Mouse (Mus musculus): ENCODE measurements around the gene Nkiras2.
A peak's percentile ranks its signal among the peaks of the same experiment; 100 is the strongest.
"Not testable (repeated sequence)": the region's sequence is repeated elsewhere in the genome, so short reads cannot be mapped to it uniquely, and the experiment has no call there.

The Nkiras2 gene

DNA sequence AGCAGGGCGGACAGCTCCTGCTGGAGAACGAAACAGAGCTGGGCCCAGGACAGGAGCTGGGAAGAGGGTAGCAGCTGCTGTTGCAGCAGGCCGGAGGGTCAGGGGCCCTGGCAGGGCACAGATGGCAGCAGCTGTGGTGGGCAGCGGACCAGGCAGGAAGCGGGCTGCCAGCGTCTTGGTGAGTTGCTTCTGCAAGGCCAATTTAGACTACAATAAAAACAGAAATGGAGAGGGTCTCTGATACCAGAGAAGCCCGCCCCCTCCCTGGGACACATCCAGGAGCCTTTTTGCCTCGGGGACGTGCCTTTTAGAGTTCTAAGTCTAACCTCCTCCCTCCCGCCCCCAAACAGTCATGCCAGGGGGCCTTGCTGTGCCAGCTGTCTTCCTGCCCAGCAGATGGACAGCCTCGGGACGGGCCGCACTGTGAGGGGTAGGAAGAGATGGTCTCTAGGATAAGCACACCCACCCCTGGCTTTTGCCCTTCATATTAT, 9.9 kb downstream of the Nkiras2 start:
- DNase-seq (ENCODE audit: low spot score in 2 of 2), result no peak

DNA sequence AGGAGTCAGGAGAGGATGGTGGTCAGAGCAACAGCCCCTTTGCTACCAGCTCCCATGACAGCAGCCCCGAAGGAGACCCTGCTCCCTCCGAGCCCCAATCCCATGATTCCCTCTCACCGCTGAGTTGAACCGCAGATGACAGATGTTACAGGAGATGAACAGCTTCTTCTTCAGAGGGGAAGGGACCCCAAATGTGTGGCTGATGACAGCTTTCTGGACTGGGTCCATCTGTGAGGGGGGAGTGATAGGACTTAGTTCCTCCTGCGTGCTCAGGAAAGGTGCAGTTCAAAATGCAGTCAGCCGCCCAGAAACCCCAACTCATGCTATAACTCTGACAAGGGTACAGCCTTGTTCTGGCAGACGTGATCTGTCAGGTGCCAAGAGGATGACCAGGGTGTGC, 15.5 kb downstream of the Nkiras2 start:
- DNase-seq (ENCODE audit: low spot score in 2 of 2), result no peak

GRCm38 (mm10) chr11:100640159-100640906, 21.3 kb downstream of the Nkiras2 start:
- DNase-seq (ENCODE audit: low spot score in 2 of 2), result peak; percentile 25 to 41

DNA sequence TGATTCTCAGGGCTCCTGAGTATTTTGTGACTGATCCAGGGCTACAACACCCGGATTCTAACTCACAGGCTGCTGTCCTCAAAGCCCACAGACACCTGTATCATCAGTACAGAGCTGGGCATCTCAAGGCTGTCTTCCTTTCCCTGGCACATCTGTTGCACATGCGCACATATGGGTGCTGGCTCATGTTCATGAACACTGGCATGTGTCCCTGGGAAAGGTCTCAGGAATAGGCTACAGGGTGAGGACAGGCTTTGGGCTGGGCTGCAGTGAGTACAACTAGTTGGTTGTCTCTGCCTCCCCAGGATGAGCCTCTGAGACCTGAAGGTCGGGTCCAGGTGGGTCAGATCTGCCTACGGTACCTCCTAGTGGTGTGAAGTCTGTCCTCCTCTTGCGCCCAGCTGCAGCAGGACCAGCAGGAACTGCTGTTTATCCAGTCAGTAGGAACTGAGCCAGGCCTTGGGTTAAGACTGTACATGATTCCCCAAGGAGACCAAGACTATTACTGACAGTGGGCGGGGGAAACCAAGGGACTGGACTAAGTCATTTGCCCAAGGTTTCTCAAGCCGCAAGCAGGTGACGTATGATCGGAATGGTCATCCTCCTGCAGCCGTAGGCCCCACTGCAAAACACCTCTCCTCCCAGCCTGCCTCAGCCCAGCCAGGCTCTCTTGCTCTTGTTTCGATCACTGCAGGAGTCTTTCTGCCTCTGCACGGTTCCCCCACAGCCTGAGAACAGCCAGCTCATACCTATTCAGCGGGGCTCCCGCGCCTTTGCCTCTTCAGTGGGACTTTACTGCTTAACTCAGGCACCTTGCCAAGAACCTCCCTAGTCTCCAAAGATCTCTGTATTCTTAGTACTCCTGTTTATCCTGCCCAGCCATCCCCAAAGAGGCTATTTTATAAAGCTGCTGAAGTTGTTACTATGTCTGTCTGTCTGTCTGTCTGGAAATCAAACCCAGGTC, 24.9 kb downstream of the Nkiras2 start:
- DNase-seq (ENCODE audit: low spot score in 2 of 2), result peak in 1 of 2 experiments; percentile 33

DNA sequence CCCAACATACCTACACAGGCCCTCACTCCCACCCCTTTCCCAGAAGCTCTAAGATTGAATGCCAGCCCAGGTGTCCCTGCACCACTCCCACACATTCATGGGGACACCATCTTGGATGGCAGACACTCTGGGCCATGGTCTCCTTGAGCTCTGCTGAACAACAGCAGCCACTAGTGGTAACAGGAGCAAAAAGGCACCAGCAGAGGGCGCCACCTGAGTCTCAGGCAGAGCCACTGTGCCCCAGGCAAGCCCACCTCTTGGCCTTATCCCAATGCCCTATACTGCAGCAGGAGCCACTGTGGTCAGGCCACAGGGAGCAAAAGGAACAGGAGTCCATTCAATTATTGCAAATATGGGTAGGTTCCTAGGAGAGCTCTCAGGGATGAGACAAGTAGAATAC, 27.2 kb downstream of the Nkiras2 start:
- no peak for DNase-seq (ENCODE audit: low spot score in 2 of 2)

DNA sequence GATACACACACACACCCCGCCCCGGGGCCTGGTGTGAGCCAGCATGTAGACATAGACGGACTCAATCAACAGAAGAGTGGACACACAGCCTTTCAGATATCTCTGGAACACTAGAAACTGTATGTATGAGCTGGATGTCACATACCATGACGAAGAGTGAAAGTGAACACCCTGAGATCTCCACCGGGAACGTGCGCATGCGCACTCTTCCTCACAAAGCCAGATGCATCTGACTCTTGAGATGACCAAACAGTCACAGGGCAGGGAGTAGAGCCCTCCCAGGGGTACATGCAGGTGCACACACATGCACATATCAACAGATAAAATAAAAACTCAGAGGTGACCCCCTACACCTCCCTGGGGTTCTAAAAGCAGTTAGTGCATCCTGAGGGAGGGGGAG, 29.4 kb downstream of the Nkiras2 start:
- no peak for DNase-seq (ENCODE audit: low spot score in 2 of 2)

DNA sequence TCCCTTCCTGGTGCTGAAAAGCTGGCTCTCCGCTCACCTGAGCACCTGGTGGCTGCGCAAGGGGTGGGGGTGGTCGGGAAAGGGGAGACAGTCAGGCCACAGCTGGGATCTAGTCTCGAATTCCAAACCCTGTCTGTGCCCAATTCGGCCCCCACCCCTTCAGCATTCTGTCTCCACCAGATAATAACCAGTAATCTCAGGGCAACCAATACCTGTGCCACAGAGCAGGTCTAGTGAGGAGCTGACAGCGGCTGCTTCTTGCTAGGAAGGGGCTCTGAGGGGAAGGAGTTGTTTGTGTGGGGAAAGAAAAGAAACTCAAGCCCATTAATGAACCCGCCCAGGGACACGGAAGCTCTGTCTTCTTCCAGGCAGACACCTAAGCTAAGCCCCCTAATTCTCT, 32.2 kb downstream of the Nkiras2 start:
- DNase-seq (ENCODE audit: low spot score in 2 of 2), result no peak

- DNase-seq (ENCODE audit: low spot score in 2 of 2), result no peak
Measured at GRCm38 (mm10) chr11:100651748-100652147, 32.7 kb downstream of the Nkiras2 start.

DNA sequence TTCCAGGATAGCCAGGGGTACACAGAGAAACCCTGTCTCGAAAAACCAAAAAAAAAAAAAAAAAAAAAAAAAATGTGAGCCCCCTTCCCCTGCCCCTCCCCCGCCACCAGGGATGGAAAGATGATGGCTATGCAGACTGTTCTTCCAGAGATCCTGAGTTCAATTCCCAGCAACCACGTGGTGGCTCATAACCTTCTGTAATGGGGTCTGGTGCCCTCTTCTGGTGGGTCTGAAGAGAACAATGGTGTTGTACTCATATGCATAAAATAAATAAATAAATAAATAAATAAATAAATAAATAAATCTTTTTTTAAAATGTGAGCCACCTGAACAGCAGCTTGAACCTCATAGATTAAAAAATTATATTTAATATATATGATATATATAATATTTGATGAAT, 36.5 kb downstream of the Nkiras2 start:
- not testable (repeated sequence) for DNase-seq (ENCODE audit: low spot score in 2 of 2)

DNA sequence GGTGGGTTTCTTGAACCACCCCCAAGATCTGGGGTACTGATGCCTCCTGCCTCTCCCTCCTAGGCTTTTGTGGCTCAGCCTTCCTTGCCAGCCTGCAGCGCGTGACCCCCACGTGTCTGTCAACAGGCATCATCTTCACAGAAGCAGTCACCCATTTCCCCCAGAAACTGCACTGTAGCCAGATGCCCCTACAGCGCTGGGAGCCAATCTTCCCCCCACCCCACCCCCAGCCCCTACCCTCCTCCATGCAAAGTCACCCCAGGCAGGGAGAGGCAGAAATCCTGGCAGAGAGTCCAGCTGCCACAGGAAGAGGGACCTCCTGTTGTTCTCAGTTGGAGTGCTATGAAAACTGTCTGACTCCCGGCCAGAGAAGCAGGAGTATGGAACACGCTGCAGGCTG, 37.4 kb downstream of the Nkiras2 start:
- no peak for DNase-seq (ENCODE audit: low spot score in 2 of 2)

DNA sequence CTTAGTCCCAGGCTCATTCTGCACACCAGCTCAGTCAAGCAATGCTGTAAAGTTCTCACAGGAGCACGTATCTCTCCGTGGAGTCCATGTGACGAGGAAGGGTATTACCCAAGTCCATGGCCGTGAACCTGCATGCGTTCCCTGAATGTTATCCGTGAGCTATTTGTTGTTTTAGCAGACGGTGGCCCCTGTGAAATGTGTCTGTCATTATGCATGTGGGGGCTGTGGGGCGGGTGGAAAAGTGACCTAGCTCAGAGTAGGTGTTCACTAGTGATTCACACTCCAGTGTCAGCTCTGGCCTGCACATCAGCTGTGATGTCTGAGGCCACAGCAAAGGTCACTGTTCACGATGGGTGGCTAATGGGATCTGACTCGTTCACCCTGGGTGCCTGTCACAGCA, 40.8 kb downstream of the Nkiras2 start:
- DNase-seq (ENCODE audit: low spot score in 2 of 2), result no peak

DNA sequence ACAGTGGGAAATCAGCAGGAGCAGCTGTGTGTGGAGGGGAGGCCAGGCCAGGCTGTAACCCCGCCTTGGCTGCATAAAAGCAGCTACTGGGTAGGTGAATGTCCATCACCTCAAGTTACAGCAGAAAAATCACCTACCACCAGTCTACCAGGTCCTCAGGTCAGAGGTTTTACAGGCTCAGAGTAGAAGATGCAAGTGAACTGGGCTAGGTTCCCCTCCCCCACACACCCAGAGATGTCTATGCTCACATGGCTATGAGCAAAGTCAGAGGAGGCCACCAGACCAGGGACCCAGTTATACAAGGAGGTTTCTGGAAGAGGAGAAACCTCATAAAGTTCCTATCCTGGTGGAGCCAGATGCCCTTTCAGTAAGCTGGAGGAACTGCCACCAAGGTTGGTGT, 52.0 kb downstream of the Nkiras2 start:
- DNase-seq (ENCODE audit: low spot score in 2 of 2), result no peak

GRCm38 (mm10) chr11:100671956-100672355, 52.9 kb downstream of the Nkiras2 start:
- no peak for DNase-seq (ENCODE audit: low spot score in 2 of 2)

DNA sequence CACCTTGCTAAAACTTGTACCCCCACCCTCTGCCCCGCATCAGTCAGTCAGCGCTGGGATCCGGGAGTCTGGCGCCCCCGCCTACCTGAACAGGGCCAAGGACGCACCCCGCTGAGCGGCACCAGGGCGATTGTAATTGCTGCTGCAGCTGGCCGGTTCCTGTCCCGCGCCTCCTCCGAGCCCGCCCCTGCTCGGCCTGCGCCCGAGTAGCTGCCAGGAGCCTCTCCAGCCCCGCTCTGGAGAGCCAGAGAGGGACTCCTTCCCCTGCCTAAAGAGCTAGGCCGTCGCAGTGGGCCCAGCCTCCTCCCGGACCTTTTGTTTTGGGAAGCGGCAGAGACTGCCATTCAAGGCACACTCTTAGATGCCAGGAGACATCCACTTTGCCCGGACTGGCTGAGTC, 54.1 kb downstream of the Nkiras2 start:
- DNase-seq (ENCODE audit: low spot score in 2 of 2), result no peak

All from right cerebral cortex, postnatal 36 days (tissue).